Mouse (Mus musculus) left cerebral cortex, postnatal 14 days (tissue): Measurements from ENCODE around the gene Cym. TPM values are rescaled to one million over a fixed set of nuclear protein-coding genes. Genes with fewer than 3 reads are reported as not detected.

Source experiments
- DNase-seq, 2 experiments: peaks; one replicate each; pipeline ENCODE4 v3.0.0; 2021 to 2022; ENCODE audit warnings: low spot score in 2 of 2, mixed read lengths in 1 of 2
- intact Hi-C: fragments of 180-260 bp; cut with DNase I; formaldehyde crosslinking; loops from one replicate; pipeline ENCODE4 v1.15.1; 2025
- total RNA-seq, 2 experiments: library from RNA; stranded (reverse); gene quantifications; 2 replicates each; pipeline ENCODE4 v1.2.3; 2021

Cym gene
- total RNA-seq, 2 experiments from 2014 or later = not detected

- DNase-seq = no peak
- intact Hi-C loops = no loop called here
Measured at GRCm38 (mm10) chr3:107180860-107181259, 40.7 kb downstream of the Cym start.

- intact Hi-C loops = no loop called here
- no peak for DNase-seq
Measured at GRCm38 (mm10) chr3:107176501-107176900, 45.0 kb downstream of the Cym start.

GRCm38 (mm10) chr3:107175486-107175885 is 46.0 kb downstream of the Cym start:
- DNase-seq = peak in 1 of 2 experiments; percentile 19
- intact Hi-C loops = no loop called here

GRCm38 (mm10) chr3:107172556-107172955 is 49.0 kb downstream of the Cym start:
- intact Hi-C loops = no loop called here
- DNase-seq = no peak

GRCm38 (mm10) chr3:107171964-107172363 is 49.6 kb downstream of the Cym start:
- intact Hi-C loops = no loop called here
- DNase-seq = no peak

- intact Hi-C loops = no loop called here
- peak; percentile 36 to 64 for DNase-seq
Measured at GRCm38 (mm10) chr3:107169552-107169951, 52.0 kb downstream of the Cym start.

GRCm38 (mm10) chr3:107162741-107163140 is 58.8 kb downstream of the Cym start:
- DNase-seq = no peak

More at GRCm38 (mm10) chr3:107162741-107163140, 58.8 kb downstream of the Cym start:
- intact Hi-C loops = no loop called here

Other genes with a start within 250 kb of the Cym start
- 10 to 100 TPM; 28.5 to 28.6 TPM for gene Kcna3, start 185.6 kb downstream of the Cym start, total RNA-seq
- gene Kcna2, start 120.6 kb downstream of the Cym start, total RNA-seq = 100 to 1,000 TPM in 1 of 2 experiments, 10 to 100 TPM in 1; 97.4 to 107 TPM
- gene Kcna10, start 38.7 kb downstream of the Cym start, total RNA-seq = not detected
- not detected for gene A630076J17Rik, start 8.9 kb upstream of the Cym start, total RNA-seq
- not detected for gene Prok1, start 18.0 kb upstream of the Cym start, total RNA-seq
- 10 to 100 TPM; 64.9 to 65.7 TPM for gene Lamtor5, start 57.1 kb upstream of the Cym start, total RNA-seq
- 1 to 10 TPM; 2.4 to 2.7 TPM for gene Slc16a4, start 69.5 kb upstream of the Cym start, total RNA-seq
- gene Rbm15, start 111.9 kb upstream of the Cym start, total RNA-seq = 10 to 100 TPM; 24.5 to 24.6 TPM
- 10 to 100 TPM; 61.7 to 74.6 TPM for gene Kcnc4, start 237.8 kb upstream of the Cym start, total RNA-seq